Mouse (Mus musculus) G1E (cell line): ENCODE results near the gene Stim1.

Source experiments
- CTCF ChIP-seq: IDR thresholded peaks from 2 replicates; pipeline ENCODE4 v1.5.1; 2012; ENCODE audit warnings: low read depth, low read length, inconsistent platforms, mixed read lengths
- GATA1 ChIP-seq: IDR thresholded peaks from 2 replicates; pipeline ENCODE4 v1.6.1; 2012; ENCODE audit warnings: borderline replicate concordance, low read length, inconsistent platforms, mixed read lengths
- POLR2AphosphoS5 ChIP-seq: IDR thresholded peaks from 2 replicates; pipeline ENCODE4 v1.6.1; 2012; ENCODE audit warnings: low read depth, low read length, inconsistent platforms; ENCODE audit not compliant: insufficient replicate concordance
- TAL1 ChIP-seq: conservative IDR thresholded peaks from 2 replicates; pipeline ENCODE4 v1.6.1; 2012; ENCODE audit warnings: low read depth, low read length, inconsistent platforms, mixed read lengths

GRCm38 (mm10) chr7:102478926-102479325 is 211.3 kb downstream of the Stim1 start:
- TF ChIP-seq POLR2AphosphoS5 (no peak), TAL1 (no peak), CTCF (no peak), GATA1 (no peak)
